Mouse (Mus musculus) E14TG2a.4 (cell line): ENCODE measurements around the gene Cd70.
A peak's percentile ranks its signal among the peaks of the same experiment; 100 is the strongest.

Source experiments
- H3K27me3 ChIP-seq: 2 replicates; pipeline ENCODE4 v1.6.1; 2014; ENCODE audit warnings: low read length, control low read depth; ENCODE audit not compliant: insufficient read depth
- H3K36me3 ChIP-seq: 2 replicates; pipeline ENCODE4 v1.6.1; 2014; ENCODE audit warnings: low read length, control low read depth; ENCODE audit not compliant: insufficient read depth
- H3K4me1 ChIP-seq: replicated peaks from 2 replicates; pipeline ENCODE4 v1.6.1; 2014; ENCODE audit warnings: low read depth, low read length, control low read depth
- H3K4me3 ChIP-seq: replicated peaks from 2 replicates; pipeline ENCODE4 v1.5.1; 2014; ENCODE audit warnings: mild to moderate bottlenecking, low read length
- H3K9me3 ChIP-seq: 2 replicates; pipeline ENCODE4 v1.6.1; 2014; ENCODE audit warnings: low read length, control low read depth
- CTCF ChIP-seq: conservative IDR thresholded peaks from 2 replicates; pipeline ENCODE4 v1.5.1; 2014; ENCODE audit warnings: low read length
- NANOG ChIP-seq: IDR thresholded peaks from 2 replicates; pipeline ENCODE4 v1.6.1; 2014; ENCODE audit warnings: borderline replicate concordance, low read length, mixed read lengths
- POU5F1 ChIP-seq: IDR thresholded peaks from 2 replicates; pipeline ENCODE4 v1.6.1; 2014; ENCODE audit warnings: low read length, borderline replicate concordance

Cd70 gene

GRCm38 (mm10) chr17:57180363-57180762, 30.8 kb upstream of the Cd70 start:
- H3K4me3 ChIP-seq: no peak overlapping the region
- TF ChIP-seq POU5F1 (no peak), CTCF (peak; percentile 73)
- H3K9me3 ChIP-seq: peaks cover 5% of the 10 kb centered on the region
- no peaks in the 10 kb centered on the region for H3K36me3 ChIP-seq
- 0 out of 2 replicates have a peak, but pooled peaks cover 6% of the 10 kb centered on the region for H3K27me3 ChIP-seq
- H3K4me1 ChIP-seq: peaks cover 4% of the 10 kb centered on the region; the same call in 1 of the 2 replicates

- peaks cover 17% of the 10 kb centered on the region for H3K4me1 ChIP-seq
- peaks cover 3% of the 10 kb centered on the region; the same call in 1 of the 2 replicates for H3K9me3 ChIP-seq
- H3K4me3 ChIP-seq: no peak overlapping the region
These were observed 23.8 kb upstream of the Cd70 start for GRCm38 (mm10) chr17:57173351-57173750.

GRCm38 (mm10) chr17:57172378-57172777, 22.8 kb upstream of the Cd70 start:
- H3K4me3 ChIP-seq: no peak overlapping the region
- no peaks in the 10 kb centered on the region for H3K36me3 ChIP-seq
- peaks cover 17% of the 10 kb centered on the region for H3K4me1 ChIP-seq
- no peak for TF ChIP-seq CTCF
- no peak for TF ChIP-seq NANOG
- no peak for TF ChIP-seq POU5F1
- H3K9me3 ChIP-seq: peaks cover 3% of the 10 kb centered on the region; the same call in 1 of the 2 replicates
- H3K27me3 ChIP-seq: peaks cover 23% of the 10 kb centered on the region

More at GRCm38 (mm10) chr17:57173351-57173750, 23.8 kb upstream of the Cd70 start:
- Histone ChIP-seq H3K27me3 (peaks cover 23% of the 10 kb centered on the region), H3K36me3 (no peaks in the 10 kb centered on the region)
- TF ChIP-seq CTCF (no peak), NANOG (no peak), POU5F1 (no peak)

- Histone ChIP-seq H3K27me3 (peaks cover 16% of the 10 kb centered on the region), H3K9me3 (peaks cover 3% of the 10 kb centered on the region; the same call in 1 of the 2 replicates), H3K4me3 (no peak overlapping the region), H3K4me1 (peaks cover 28% of the 10 kb centered on the region), H3K36me3 (no peaks in the 10 kb centered on the region)
- TF ChIP-seq POU5F1: no peak
- peak; percentile 30; the same call in 1 of the 2 replicates for TF ChIP-seq NANOG
- TF ChIP-seq CTCF: no peak
These were observed 21.2 kb upstream of the Cd70 start for GRCm38 (mm10) chr17:57170616-57171260.

GRCm38 (mm10) chr17:57166800-57167791, 17.5 kb upstream of the Cd70 start:
- Histone ChIP-seq H3K36me3 (no peaks in the 10 kb centered on the region), H3K27me3 (peaks cover 9% of the 10 kb centered on the region; the same call in 1 of the 2 replicates), H3K9me3 (peaks cover 3% of the 10 kb centered on the region; the same call in 1 of the 2 replicates), H3K4me1 (peaks cover 36% of the 10 kb centered on the region), H3K4me3 (no peak overlapping the region)
- peak; percentile 68 for TF ChIP-seq CTCF
- TF ChIP-seq POU5F1: no peak

- Histone ChIP-seq H3K9me3 (peaks cover 17% of the 10 kb centered on the region), H3K4me1 (peaks cover 10% of the 10 kb centered on the region), H3K27me3 (peaks cover 52% of the 10 kb centered on the region), H3K36me3 (no peaks in the 10 kb centered on the region), H3K4me3 (no peak overlapping the region)
- TF ChIP-seq NANOG (no peak), CTCF (no peak), POU5F1 (no peak)
These were observed 4.2 kb upstream of the Cd70 start for GRCm38 (mm10) chr17:57153787-57154186.

GRCm38 (mm10) chr17:57153006-57153405, 3.4 kb upstream of the Cd70 start:
- H3K4me1 ChIP-seq: peaks cover 17% of the 10 kb centered on the region
- peaks cover 17% of the 10 kb centered on the region for H3K9me3 ChIP-seq
- H3K27me3 ChIP-seq: peaks cover 58% of the 10 kb centered on the region
- H3K36me3 ChIP-seq: no peaks in the 10 kb centered on the region
- no peak overlapping the region for H3K4me3 ChIP-seq
- no peak for TF ChIP-seq NANOG
- TF ChIP-seq CTCF: no peak
- no peak for TF ChIP-seq POU5F1

GRCm38 (mm10) chr17:57148343-57148742, 1.2 kb downstream of the Cd70 start:
- peaks cover 66% of the 10 kb centered on the region for H3K27me3 ChIP-seq
- TF ChIP-seq POU5F1 (no peak), NANOG (no peak), CTCF (no peak)
- peaks cover 21% of the 10 kb centered on the region for H3K4me1 ChIP-seq
- H3K9me3 ChIP-seq: peaks cover 17% of the 10 kb centered on the region
- H3K36me3 ChIP-seq: no peaks in the 10 kb centered on the region
- no peak overlapping the region for H3K4me3 ChIP-seq

- no peak overlapping the region for H3K4me3 ChIP-seq
- peaks cover 64% of the 10 kb centered on the region for H3K27me3 ChIP-seq
- TF ChIP-seq NANOG: no peak
- peaks cover 21% of the 10 kb centered on the region for H3K4me1 ChIP-seq
- no peaks in the 10 kb centered on the region for H3K36me3 ChIP-seq
- no peaks in the 10 kb centered on the region for H3K9me3 ChIP-seq
These were observed 4.5 kb downstream of the Cd70 start for GRCm38 (mm10) chr17:57145115-57145514.
